Mouse (Mus musculus): ENCODE data around the gene Dirc2. TPM values are rescaled to one million over a fixed set of nuclear protein-coding genes. Genes with fewer than 3 reads are reported as not detected.
A peak's percentile ranks its signal among the peaks of the same experiment; 100 is the strongest.

Dirc2 gene
- polyA plus RNA-seq, 1 experiment from 2014 or later, result 20.9 TPM

DNA sequence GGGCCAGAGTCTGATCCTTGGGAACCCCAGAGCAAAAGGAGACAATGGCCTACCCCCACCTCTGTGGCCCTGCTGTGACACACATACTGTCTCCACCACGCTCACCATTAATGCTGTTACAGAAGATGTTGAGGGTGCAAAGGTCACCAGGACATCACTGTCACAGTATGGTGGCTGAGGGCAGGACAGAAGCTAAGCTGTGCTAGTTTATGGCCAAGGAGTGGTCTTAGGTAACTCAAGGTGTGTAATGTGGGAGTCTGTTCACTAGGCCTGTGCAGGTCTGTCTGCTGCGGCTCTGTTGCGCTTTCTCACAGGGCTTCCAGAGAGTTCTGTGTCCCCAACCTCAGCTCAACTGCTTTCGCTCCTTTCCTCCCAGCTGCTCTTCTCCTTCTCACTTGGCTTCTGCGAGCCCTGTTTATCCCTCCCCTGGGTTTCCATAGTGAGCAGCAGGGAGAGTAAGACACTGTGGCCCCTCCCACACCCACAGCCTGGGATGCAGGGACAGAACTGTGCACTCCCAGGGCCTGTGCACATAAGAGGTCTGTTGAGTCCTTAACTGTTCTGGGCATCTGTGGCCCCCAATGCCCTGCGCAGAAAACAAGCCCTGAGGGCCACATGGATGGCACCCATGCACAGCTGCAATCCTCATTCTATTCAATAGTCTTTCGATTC is 30.9 kb downstream of the Dirc2 start:
- no peaks in the 10 kb centered on the region for H3K36me3 ChIP-seq (ENCODE audit: control insufficient read depth, insufficient read depth, low read length)
- WGBS, result 69% methylated on average over 7 of the region's 7 CpGs
- H3K4me3 ChIP-seq (ENCODE audit: low read depth, low read length), result no peak overlapping the region
- ATAC-seq (ENCODE audit: insufficient read depth, low FRiP score, low TSS enrichment), result no peak
- H3K9ac ChIP-seq (ENCODE audit: low read length), result no peak overlapping the region
- no peak overlapping the region for H3K27ac ChIP-seq (ENCODE audit: low read depth, low read length)
- no peak for DNase-seq (ENCODE audit: low spot score)
- no peaks in the 10 kb centered on the region for H3K4me1 ChIP-seq (ENCODE audit: control insufficient read depth, insufficient read depth, low read length)
- no peaks in the 10 kb centered on the region for H3K9me3 ChIP-seq (ENCODE audit: control insufficient read depth, low read length)
- no peaks in the 10 kb centered on the region for H3K27me3 ChIP-seq (ENCODE audit: control insufficient read depth, insufficient read depth, low read length)
- H3K4me2 ChIP-seq (ENCODE audit: low read depth), result no peak overlapping the region

- H3K27ac ChIP-seq (ENCODE audit: low read depth, low read length), result no peak overlapping the region
Measured at GRCm38 (mm10) chr16:35734038-35734437, 35.1 kb downstream of the Dirc2 start.

GRCm38 (mm10) chr16:35732096-35732495 is 37.1 kb downstream of the Dirc2 start:
- ATAC-seq (ENCODE audit: insufficient read depth, low FRiP score, low TSS enrichment) (no peak), DNase-seq (ENCODE audit: low spot score) (no peak)
- H3K4me1 ChIP-seq (ENCODE audit: control insufficient read depth, insufficient read depth, low read length), result no peaks in the 10 kb centered on the region
- H3K27ac ChIP-seq (ENCODE audit: low read depth, low read length), result no peak overlapping the region
- H3K27me3 ChIP-seq (ENCODE audit: control insufficient read depth, insufficient read depth, low read length), result no peaks in the 10 kb centered on the region
- no peaks in the 10 kb centered on the region for H3K36me3 ChIP-seq (ENCODE audit: control insufficient read depth, insufficient read depth, low read length)
- whole genome bisulfite sequencing, result 94% methylated on average over 7 of the region's 7 CpGs
- no peak overlapping the region for H3K4me2 ChIP-seq (ENCODE audit: low read depth)
- no peak overlapping the region for H3K9ac ChIP-seq (ENCODE audit: low read length)
- H3K9me3 ChIP-seq (ENCODE audit: control insufficient read depth, low read length), result no peaks in the 10 kb centered on the region
- H3K4me3 ChIP-seq (ENCODE audit: low read depth, low read length), result no peak overlapping the region

More at GRCm38 (mm10) chr16:35734038-35734437, 35.1 kb downstream of the Dirc2 start:
- H3K9me3 ChIP-seq (ENCODE audit: control insufficient read depth, low read length), result no peaks in the 10 kb centered on the region
- H3K27me3 ChIP-seq (ENCODE audit: control insufficient read depth, insufficient read depth, low read length), result no peaks in the 10 kb centered on the region
- WGBS, result 20% methylated on average over 6 of the region's 6 CpGs
- H3K9ac ChIP-seq (ENCODE audit: low read length), result no peak overlapping the region
- H3K4me3 ChIP-seq (ENCODE audit: low read depth, low read length), result no peak overlapping the region
- ATAC-seq (ENCODE audit: insufficient read depth, low FRiP score, low TSS enrichment) (no peak), DNase-seq (ENCODE audit: low spot score) (peak; percentile 69)
- no peaks in the 10 kb centered on the region for H3K36me3 ChIP-seq (ENCODE audit: control insufficient read depth, insufficient read depth, low read length)
- no peaks in the 10 kb centered on the region for H3K4me1 ChIP-seq (ENCODE audit: control insufficient read depth, insufficient read depth, low read length)
- no peak overlapping the region for H3K4me2 ChIP-seq (ENCODE audit: low read depth)

- Histone ChIP-seq H3K4me2 (ENCODE audit: low read depth) (no peak overlapping the region), H3K27ac (ENCODE audit: low read depth, low read length) (0 out of 2 replicates have a peak overlapping the region, but pooled peaks have one; percentile 30), H3K36me3 (ENCODE audit: control insufficient read depth, insufficient read depth, low read length) (no peaks in the 10 kb centered on the region), H3K4me3 (ENCODE audit: low read depth, low read length) (no peak overlapping the region), H3K27me3 (ENCODE audit: control insufficient read depth, insufficient read depth, low read length) (no peaks in the 10 kb centered on the region), H3K9me3 (ENCODE audit: control insufficient read depth, low read length) (no peaks in the 10 kb centered on the region), H3K9ac (ENCODE audit: low read length) (no peak overlapping the region), H3K4me1 (ENCODE audit: control insufficient read depth, insufficient read depth, low read length) (no peaks in the 10 kb centered on the region)
- WGBS, result 41% methylated on average over 8 of the region's 8 CpGs
- peak; percentile 24 for DNase-seq (ENCODE audit: low spot score)
- ATAC-seq (ENCODE audit: insufficient read depth, low FRiP score, low TSS enrichment), result peak; percentile 93
Measured at GRCm38 (mm10) chr16:35729151-35729738, 39.9 kb downstream of the Dirc2 start.

DNA sequence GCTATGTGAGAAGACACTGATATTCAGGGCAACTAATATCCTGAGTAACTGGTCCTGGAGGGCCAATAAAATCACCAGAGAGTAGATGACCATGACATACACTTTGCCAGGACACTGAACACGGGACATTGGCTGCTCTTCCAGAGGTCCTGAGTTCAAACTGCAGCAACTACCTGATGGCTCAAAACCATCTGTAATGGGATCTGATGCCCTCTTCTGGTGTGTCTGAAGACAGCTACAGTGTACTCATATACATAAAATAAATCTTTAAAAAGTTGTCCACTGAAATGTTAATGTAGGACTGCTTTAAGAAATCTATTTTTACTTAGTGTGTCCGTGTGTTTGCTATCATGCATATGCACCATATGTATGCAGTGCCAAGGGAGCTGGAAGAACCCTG is 42.6 kb downstream of the Dirc2 start:
- DNase-seq (ENCODE audit: low spot score), result no peak
- 80% methylated on average over 2 of the region's 2 CpGs for WGBS

GRCm38 (mm10) chr16:35724561-35724960 is 44.6 kb downstream of the Dirc2 start:
- Histone ChIP-seq H3K9me3 (ENCODE audit: control insufficient read depth, low read length) (no peaks in the 10 kb centered on the region), H3K4me2 (ENCODE audit: low read depth) (no peak overlapping the region), H3K27me3 (ENCODE audit: control insufficient read depth, insufficient read depth, low read length) (no peaks in the 10 kb centered on the region), H3K36me3 (ENCODE audit: control insufficient read depth, insufficient read depth, low read length) (no peaks in the 10 kb centered on the region), H3K4me1 (ENCODE audit: control insufficient read depth, insufficient read depth, low read length) (no peaks in the 10 kb centered on the region), H3K27ac (ENCODE audit: low read depth, low read length) (no peak overlapping the region), H3K9ac (ENCODE audit: low read length) (no peak overlapping the region), H3K4me3 (ENCODE audit: low read depth, low read length) (no peak overlapping the region)
- WGBS, result 90% methylated on average over 6 of the region's 6 CpGs
- ATAC-seq (ENCODE audit: insufficient read depth, low FRiP score, low TSS enrichment) (no peak), DNase-seq (ENCODE audit: low spot score) (no peak)

More for the DNA sequence above, 42.6 kb downstream of the Dirc2 start:
- no peaks in the 10 kb centered on the region for H3K36me3 ChIP-seq (ENCODE audit: control insufficient read depth, insufficient read depth, low read length)
- no peak overlapping the region for H3K4me3 ChIP-seq (ENCODE audit: low read depth, low read length)
- no peaks in the 10 kb centered on the region for H3K9me3 ChIP-seq (ENCODE audit: control insufficient read depth, low read length)
- H3K9ac ChIP-seq (ENCODE audit: low read length), result no peak overlapping the region
- no peak overlapping the region for H3K4me2 ChIP-seq (ENCODE audit: low read depth)
- no peaks in the 10 kb centered on the region for H3K4me1 ChIP-seq (ENCODE audit: control insufficient read depth, insufficient read depth, low read length)
- no peak for ATAC-seq (ENCODE audit: insufficient read depth, low FRiP score, low TSS enrichment)
- H3K27me3 ChIP-seq (ENCODE audit: control insufficient read depth, insufficient read depth, low read length), result no peaks in the 10 kb centered on the region
- H3K27ac ChIP-seq (ENCODE audit: low read depth, low read length), result no peak overlapping the region

GRCm38 (mm10) chr16:35717761-35718160 is 51.4 kb downstream of the Dirc2 start:
- no peak overlapping the region for H3K9ac ChIP-seq (ENCODE audit: low read length)
- no peak for DNase-seq (ENCODE audit: low spot score)
- H3K36me3 ChIP-seq (ENCODE audit: control insufficient read depth, insufficient read depth, low read length), result peaks cover 2% of the 10 kb centered on the region; the same call in 1 of the 2 replicates
- H3K4me2 ChIP-seq (ENCODE audit: low read depth), result no peak overlapping the region
- no peak overlapping the region for H3K27ac ChIP-seq (ENCODE audit: low read depth, low read length)
- no peak overlapping the region for H3K4me3 ChIP-seq (ENCODE audit: low read depth, low read length)
- no peaks in the 10 kb centered on the region for H3K27me3 ChIP-seq (ENCODE audit: control insufficient read depth, insufficient read depth, low read length)
- no peak for ATAC-seq (ENCODE audit: insufficient read depth, low FRiP score, low TSS enrichment)
- WGBS, result 85% methylated on average over 5 of the region's 5 CpGs
- 0 out of 2 replicates have a peak, but pooled peaks cover 2% of the 10 kb centered on the region for H3K4me1 ChIP-seq (ENCODE audit: control insufficient read depth, insufficient read depth, low read length)
- H3K9me3 ChIP-seq (ENCODE audit: control insufficient read depth, low read length), result 0 out of 2 replicates have a peak, but pooled peaks cover 3% of the 10 kb centered on the region

DNA sequence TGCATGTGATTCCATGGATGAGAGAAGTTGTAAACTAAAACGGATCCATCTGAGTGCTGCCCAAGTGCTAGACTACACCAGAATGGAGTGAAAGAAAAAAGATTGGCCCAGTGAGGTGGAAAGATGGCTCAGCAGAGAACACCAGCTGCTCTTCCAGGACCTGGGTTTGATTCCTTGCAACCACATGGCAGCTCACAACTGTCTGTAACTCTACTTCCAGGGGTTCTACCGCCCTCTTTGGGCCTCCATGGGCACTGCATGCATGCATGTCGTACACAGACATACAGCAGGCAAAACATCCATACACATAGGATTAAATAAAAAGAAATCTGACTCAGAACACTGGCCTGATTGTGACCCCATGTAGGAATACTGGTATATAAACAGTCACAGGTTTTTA is 52.9 kb downstream of the Dirc2 start:
- 0 out of 2 replicates have a peak, but pooled peaks cover 2% of the 10 kb centered on the region for H3K4me1 ChIP-seq (ENCODE audit: control insufficient read depth, insufficient read depth, low read length)
- H3K27ac ChIP-seq (ENCODE audit: low read depth, low read length), result no peak overlapping the region
- 71% methylated on average over 3 of the region's 3 CpGs for WGBS
- H3K4me3 ChIP-seq (ENCODE audit: low read depth, low read length), result no peak overlapping the region
- ATAC-seq (ENCODE audit: insufficient read depth, low FRiP score, low TSS enrichment), result no peak
- H3K4me2 ChIP-seq (ENCODE audit: low read depth), result no peak overlapping the region
- peaks cover 2% of the 10 kb centered on the region; the same call in 1 of the 2 replicates for H3K36me3 ChIP-seq (ENCODE audit: control insufficient read depth, insufficient read depth, low read length)
- no peak overlapping the region for H3K9ac ChIP-seq (ENCODE audit: low read length)
- no peaks in the 10 kb centered on the region for H3K27me3 ChIP-seq (ENCODE audit: control insufficient read depth, insufficient read depth, low read length)
- DNase-seq (ENCODE audit: low spot score), result no peak
- H3K9me3 ChIP-seq (ENCODE audit: control insufficient read depth, low read length), result 0 out of 2 replicates have a peak, but pooled peaks cover 3% of the 10 kb centered on the region

- H3K27ac ChIP-seq (ENCODE audit: low read depth, low read length), result no peak overlapping the region
- H3K27me3 ChIP-seq (ENCODE audit: control insufficient read depth, insufficient read depth, low read length), result no peaks in the 10 kb centered on the region
- H3K4me1 ChIP-seq (ENCODE audit: control insufficient read depth, insufficient read depth, low read length), result 0 out of 2 replicates have a peak, but pooled peaks cover 2% of the 10 kb centered on the region
- peaks cover 2% of the 10 kb centered on the region; the same call in 1 of the 2 replicates for H3K36me3 ChIP-seq (ENCODE audit: control insufficient read depth, insufficient read depth, low read length)
- DNase-seq (ENCODE audit: low spot score) (no peak), ATAC-seq (ENCODE audit: insufficient read depth, low FRiP score, low TSS enrichment) (no peak)
- no peak overlapping the region for H3K4me3 ChIP-seq (ENCODE audit: low read depth, low read length)
- 0 out of 2 replicates have a peak, but pooled peaks cover 3% of the 10 kb centered on the region for H3K9me3 ChIP-seq (ENCODE audit: control insufficient read depth, low read length)
- 82% methylated on average over 5 of the region's 5 CpGs for WGBS
- no peak overlapping the region for H3K9ac ChIP-seq (ENCODE audit: low read length)
- no peak overlapping the region for H3K4me2 ChIP-seq (ENCODE audit: low read depth)
Measured at GRCm38 (mm10) chr16:35715771-35716170, 53.4 kb downstream of the Dirc2 start.
